8 mouse cellular contexts compared by ENCODE assay signal in genomic region chr7:45682144-45683126, GRCm38 (mm10). TPM values are rescaled to one million over a fixed set of nuclear protein-coding genes. Genes with fewer than 3 reads are reported as not detected.
DNase-seq lines count a peak whose midpoint lies in the region; ATAC-seq and TF ChIP-seq lines count a peak whose summit lies in the region.

No protein-coding gene starts in this region.

- 0 out of 2 replicates have a peak overlapping the region, but pooled peaks have one; percentile 13 for H3K27ac ChIP-seq in cortical plate, adult 2 months (ENCODE audit: insufficient read depth, low read length)

- H3K4me1 ChIP-seq in cortical plate, adult 2 months (ENCODE audit: control insufficient read depth, insufficient read depth, low read length) = no peaks in the 10 kb centered on the region

- intact Hi-C loops in left cerebral cortex, postnatal 10 days (cut with DNase I) = loop anchor here (5.0 to 10.0 kb wide), 3 partner anchors 40 to 208 kb away; partner anchors contain the start of gene Rasip1

- peak; percentile 86 for ATAC-seq in inflammation-experienced regulatory T-cells, adult 6 months
- peak; percentile 96 for ATAC-seq in megakaryocyte progenitor cell, adult 5-6 weeks (replicated peaks; ENCODE audit: poor library complexity)

- no peak overlapping the region for H3K4me3 ChIP-seq in cortical plate, adult 2 months (ENCODE audit: insufficient read depth, low read length)

- DNase-seq in adipocyte (ENCODE audit: low spot score) = peak; percentile 87
- peak; percentile 83 for DNase-seq in gastrocnemius, postnatal 25 days
- peak; percentile 80 to 92 for DNase-seq in left cerebral cortex, postnatal 10 days (ENCODE audit: extremely low spot score in 1 of 2, low spot score in 2 of 2)
- DNase-seq in right cerebral cortex, adult 2 months (ENCODE audit: low spot score in 2 of 2) = peak; percentile 81 to 87
- DNase-seq in urinary bladder, postnatal 25 days (ENCODE audit: low spot score) = peak; percentile 87

- TF ChIP-seq POLR2A in cortical plate, adult 2 months (IDR thresholded peaks at IDR 0.05; ENCODE audit: extremely low read depth, insufficient read depth, low read length) = peak; percentile 47; the same call in 1 of the 2 replicates

- peak; percentile 99 for TF ChIP-seq CTCF in cortical plate, adult 2 months (IDR thresholded peaks at IDR 0.05; ENCODE audit: extremely low read depth, insufficient read depth, low read length)

RNA-seq across cellular contexts. Expression of gene Ntn5, which starts 1.4 kb away (rescaled TPM):
- 20.9 and 26.3 TPM in 2 replicates for polyA plus RNA-seq in cortical plate, adult 2 months (2012; rRNA removed)
- total RNA-seq in gastrocnemius, postnatal 25 days (2021) = under 1 TPM; 0.38 to 0.75 TPM
- polyA plus RNA-seq in inflammation-experienced regulatory T-cells, adult 6 months (2017; shearing (Covaris generic)) = not detected
- total RNA-seq in left cerebral cortex, postnatal 10 days (2021) = under 1 TPM; 0.45 to 0.47 TPM
- total RNA-seq in megakaryocyte progenitor cell, adult 5-6 weeks (2015) = not detected in 2 replicates
- total RNA-seq in megakaryocyte progenitor cell, adult 5-6 weeks (2017) = not detected in 2 replicates

RNA-seq across cellular contexts. Expression of gene Sec1, which starts 11.8 kb away (rescaled TPM):
- 6.6 and 8.0 TPM in 2 replicates for polyA plus RNA-seq in cortical plate, adult 2 months (2012; rRNA removed)
- total RNA-seq in gastrocnemius, postnatal 25 days (2021) = under 1 TPM in 1 of 2 experiments, not detected in 1; 0.16 TPM
- polyA plus RNA-seq in inflammation-experienced regulatory T-cells, adult 6 months (2017; shearing (Covaris generic)) = under 1 TPM in 1 of 3 experiments, not detected in 2; 0.22 TPM
- under 1 TPM; 0.34 to 0.39 TPM for total RNA-seq in left cerebral cortex, postnatal 10 days (2021)
- not detected in 2 replicates for total RNA-seq in megakaryocyte progenitor cell, adult 5-6 weeks (2015)
- total RNA-seq in megakaryocyte progenitor cell, adult 5-6 weeks (2017) = not detected in 2 replicates

RNA-seq across cellular contexts. Expression of gene Fut2, which starts 16.2 kb away (rescaled TPM):
- polyA plus RNA-seq in cortical plate, adult 2 months (2012; rRNA removed) = 0.21 and 0.28 TPM in 2 replicates
- under 1 TPM; 0.19 to 0.61 TPM for total RNA-seq in gastrocnemius, postnatal 25 days (2021)
- polyA plus RNA-seq in inflammation-experienced regulatory T-cells, adult 6 months (2017; shearing (Covaris generic)) = not detected
- total RNA-seq in left cerebral cortex, postnatal 10 days (2021) = under 1 TPM; 0.18 to 0.24 TPM
- not detected in 2 replicates for total RNA-seq in megakaryocyte progenitor cell, adult 5-6 weeks (2015)
- not detected in 2 replicates for total RNA-seq in megakaryocyte progenitor cell, adult 5-6 weeks (2017)

RNA-seq across cellular contexts. Expression of gene Car11, which starts 17.2 kb away (rescaled TPM):
- polyA plus RNA-seq in cortical plate, adult 2 months (2012; rRNA removed) = 351 and 377 TPM in 2 replicates
- 10 to 100 TPM in 1 of 2 experiments, 1 to 10 TPM in 1; 4.9 to 11.2 TPM for total RNA-seq in gastrocnemius, postnatal 25 days (2021)
- 1 to 10 TPM in 2 of 3 experiments, not detected in 1; 1.5 TPM for polyA plus RNA-seq in inflammation-experienced regulatory T-cells, adult 6 months (2017; shearing (Covaris generic))
- 100 to 1,000 TPM; 152 to 154 TPM for total RNA-seq in left cerebral cortex, postnatal 10 days (2021)
- not detected in 2 replicates for total RNA-seq in megakaryocyte progenitor cell, adult 5-6 weeks (2015)
- not detected in 2 replicates for total RNA-seq in megakaryocyte progenitor cell, adult 5-6 weeks (2017)

RNA-seq across cellular contexts. Expression of gene Dbp, which starts 22.5 kb away (rescaled TPM):
- polyA plus RNA-seq in cortical plate, adult 2 months (2012; rRNA removed) = 251 and 257 TPM in 2 replicates
- total RNA-seq in gastrocnemius, postnatal 25 days (2021) = 100 to 1,000 TPM in 1 of 2 experiments, 10 to 100 TPM in 1; 14.3 to 121 TPM
- polyA plus RNA-seq in inflammation-experienced regulatory T-cells, adult 6 months (2017; shearing (Covaris generic)) = 1 to 10 TPM; 3.1 to 8.6 (median 6.5) TPM
- 10 to 100 TPM; 40.9 to 51.0 TPM for total RNA-seq in left cerebral cortex, postnatal 10 days (2021)
- total RNA-seq in megakaryocyte progenitor cell, adult 5-6 weeks (2015) = 3.6 and 5.6 TPM in 2 replicates
- total RNA-seq in megakaryocyte progenitor cell, adult 5-6 weeks (2017) = 6.2 and 7.2 TPM in 2 replicates
